ENCODE assay signal across 9 mouse cellular contexts in genomic region chr19:53810024-53810423, GRCm38 (mm10).
DNase-seq lines count a peak whose midpoint lies in the region; ATAC-seq lines count a peak whose summit lies in the region.
"Had no signal": no experiment of that assay in that cellular context is flagged by ENCODE, and none has a peak within 500 bp of the region (broad histone marks: within the 10 kb centered on the region; RNA-seq: fewer than 3 reads in every experiment).

No protein-coding gene starts in this region.

- no peak for DNase-seq in kidney, adult 9 months
- peak; percentile 72 to 74 for DNase-seq in heart, adult 18-20 months
- peak; percentile 53 to 69 for DNase-seq in kidney, postnatal 25 days
- peak; percentile 41 for DNase-seq in lung, postnatal 25 days (ENCODE audit: low spot score)
- DNase-seq in natural killer cell, adult 2 months (ENCODE audit: low spot score in 2 of 2), result no peak
- DNase-seq in adrenal gland, adult 2 months, result no peak
- no peak for DNase-seq in spleen, postnatal 14 days (ENCODE audit: low spot score in 2 of 2)

- peak; percentile 64 for ATAC-seq in kidney, embryonic 14.5 days (ENCODE audit: low FRiP score, low TSS enrichment)

- H3K9me3 ChIP-seq in kidney, embryonic 14.5 days (ENCODE audit: control insufficient read depth, low read length), result no peaks in the 10 kb centered on the region
- H3K9me3 ChIP-seq: neural tube, embryonic 15.5 days had no signal

- H3K4me3 ChIP-seq in kidney, embryonic 14.5 days (ENCODE audit: low read length), result 0 out of 2 replicates have a peak overlapping the region, but pooled peaks have one; percentile 1
- H3K4me3 ChIP-seq: neural tube, embryonic 15.5 days had no signal

- 24% methylated on average over 7 of the region's 7 CpGs for WGBS in kidney, embryonic 14.5 days

- no peak overlapping the region; the same call in 1 of the 2 replicates for H3K4me2 ChIP-seq in kidney, embryonic 14.5 days (replicated peaks; ENCODE audit: low read depth, low read length)
- H3K4me2 ChIP-seq: neural tube, embryonic 15.5 days had no signal

- H3K4me1 ChIP-seq in kidney, embryonic 14.5 days (ENCODE audit: control insufficient read depth, insufficient read depth, low read length), result peaks cover 30% of the 10 kb centered on the region

- H3K27ac ChIP-seq in kidney, embryonic 14.5 days (ENCODE audit: low read depth, low read length), result peak overlapping the region; percentile 45
- H3K27ac ChIP-seq: neural tube, embryonic 15.5 days had no signal

- no peaks in the 10 kb centered on the region for H3K36me3 ChIP-seq in kidney, embryonic 14.5 days (ENCODE audit: control insufficient read depth, insufficient read depth, low read length)
- H3K36me3 ChIP-seq: neural tube, embryonic 15.5 days had no signal

- no peak overlapping the region for H3K9ac ChIP-seq in kidney, embryonic 14.5 days (ENCODE audit: low read depth, low read length)
- H3K9ac ChIP-seq: neural tube, embryonic 15.5 days had no signal

- no peaks in the 10 kb centered on the region for H3K27me3 ChIP-seq in kidney, embryonic 14.5 days (ENCODE audit: control insufficient read depth, insufficient read depth, low read length)
- H3K27me3 ChIP-seq: neural tube, embryonic 15.5 days had no signal

Comparison
In these comparisons a context has a peak if more than half of its experiments do, and no peak if none do; other contexts are left out.
1. DNase-seq: peak in heart, adult 18-20 months (2 of 2), kidney, postnatal 25 days (2 of 2) and lung, postnatal 25 days (single experiment); none in kidney, adult 9 months (single experiment), natural killer cell, adult 2 months (0 of 2), adrenal gland, adult 2 months (single experiment) and spleen, postnatal 14 days (0 of 2).